Mouse (Mus musculus): ENCODE data around the gene Neurl4.
"Not testable (repeated sequence)": the region's sequence is repeated elsewhere in the genome, so short reads cannot be mapped to it uniquely, and the experiment has no call there.

The Neurl4 gene

DNA sequence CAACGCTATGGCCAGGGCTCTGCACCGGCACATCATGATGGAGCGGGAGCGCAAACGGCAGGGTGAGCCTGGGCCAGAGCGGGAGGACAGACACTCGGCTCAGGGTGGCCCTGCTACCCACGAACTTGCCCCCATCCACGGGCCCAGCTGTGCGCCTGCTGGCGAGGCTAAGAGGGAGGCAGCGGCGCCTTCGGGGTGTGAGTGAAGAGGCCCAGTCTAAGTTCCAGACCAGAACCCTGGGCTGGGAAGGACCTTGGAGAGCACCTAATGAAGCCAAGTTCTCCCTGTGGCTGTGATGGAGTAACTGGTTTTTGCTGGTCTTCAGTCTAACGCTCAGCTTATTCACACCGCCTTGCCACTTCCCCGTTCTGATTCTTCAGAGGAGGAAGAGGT lies 13.5 kb downstream of the Neurl4 start:
- CTCF ChIA-PET = interaction anchor here in 2 of 4 experiments (0.5 to 1.5 kb wide), 3 partner anchors 20 to 366 kb away, joined by 3 to 6 read pairs (median 3); partner anchors contain the start of gene Senp3 (in 1 of the 2)

DNA sequence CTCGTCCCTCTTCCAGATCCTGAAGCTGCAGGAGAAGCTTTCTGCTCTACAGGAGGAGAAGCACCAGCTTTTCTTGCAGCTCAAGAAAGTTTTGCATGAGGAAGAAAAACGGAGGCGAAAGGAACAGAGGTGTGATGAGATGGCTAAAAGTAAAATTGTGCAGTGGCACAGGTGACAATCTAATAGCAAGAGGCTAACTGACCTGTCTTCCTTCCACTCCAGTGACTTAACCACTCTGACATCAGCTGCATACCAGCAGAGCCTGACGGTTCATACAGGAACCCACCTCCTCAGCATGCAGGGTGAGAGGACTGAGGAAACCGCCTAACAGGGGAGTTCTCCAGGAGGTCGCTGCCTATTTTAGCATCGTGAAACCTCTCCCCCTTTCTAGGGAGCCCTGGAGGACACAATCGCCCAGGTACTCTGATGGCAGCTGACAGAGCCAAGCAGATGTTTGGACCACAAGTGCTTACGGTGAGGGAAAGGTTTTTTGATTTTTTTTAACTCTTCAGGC lies 14.1 kb downstream of the Neurl4 start:
- CTCF ChIA-PET = interaction anchor here in 2 of 4 experiments (0.6 to 1.5 kb wide), 4 partner anchors 15 to 233 kb away, joined by 3 to 6 read pairs (median 4); partner anchors contain the start of gene Senp3 (in 1 of the 2)
- POLR2A ChIA-PET = interaction anchor here (0.6 to 19.9 kb wide), 49 partner anchors 4 to 335 kb away, joined by 3 to 353 read pairs (median 4); partner anchors contain the start of genes 2810408A11Rik (in 2 of the 4), Neurl4 (in 2 of the 4), Acap1 (in 1 of the 4) and Cd68 (in 1 of the 4)

More for the DNA sequence above, 13.5 kb downstream of the Neurl4 start:
- POLR2A ChIA-PET = interaction anchor here (0.6 to 19.9 kb wide), 50 partner anchors 5 to 518 kb away, joined by 3 to 353 read pairs (median 4); partner anchors contain the start of genes 2810408A11Rik (in 2 of the 4), Neurl4 (in 2 of the 4), Slc2a4 (in 2 of the 4) and Acadvl (in 1 of the 4)

DNA sequence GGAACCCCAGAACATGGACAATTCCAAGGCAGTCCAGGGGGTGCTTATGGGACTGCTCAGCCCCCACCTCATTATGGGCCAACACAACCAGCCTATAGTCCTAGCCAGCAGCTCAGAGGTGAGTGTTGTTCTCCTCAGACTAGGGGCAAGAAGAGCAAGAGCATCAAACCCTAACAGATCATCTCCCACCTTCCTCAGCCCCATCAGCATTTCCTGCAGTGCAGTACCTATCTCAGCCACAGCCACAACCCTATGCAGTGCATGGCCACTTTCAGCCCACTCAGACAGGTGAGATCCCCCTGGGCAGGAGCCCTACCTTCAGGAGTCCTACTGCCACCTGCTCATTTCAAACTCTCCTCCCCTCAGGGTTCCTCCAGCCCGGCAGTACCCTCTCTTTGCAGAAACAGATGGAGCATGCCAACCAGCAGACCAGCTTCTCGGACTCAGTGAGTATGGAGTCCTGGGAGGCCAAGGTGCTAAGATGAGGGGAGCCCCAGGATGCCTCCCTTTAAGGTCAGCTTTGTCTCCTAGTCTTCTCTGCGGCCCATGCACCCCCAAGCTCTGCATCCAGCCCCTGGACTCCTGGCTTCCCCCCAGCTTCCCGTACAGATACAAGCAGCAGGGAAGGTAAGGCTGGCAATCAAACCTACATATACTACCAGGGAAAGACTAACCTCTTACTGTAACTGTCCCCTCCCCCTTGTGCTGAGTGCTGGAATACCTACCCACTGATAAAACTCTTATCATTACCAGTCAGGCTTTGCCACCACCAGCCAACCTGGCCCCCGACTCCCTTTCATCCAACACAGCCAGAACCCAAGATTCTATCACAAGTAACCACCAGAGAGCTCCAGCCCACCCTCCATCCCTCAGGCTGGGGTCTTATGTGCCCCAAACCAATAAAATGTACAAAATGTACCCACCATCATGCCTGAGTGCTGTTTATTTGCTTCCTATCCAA lies 15.1 kb downstream of the Neurl4 start:
- CTCF ChIA-PET = interaction anchor here in 2 of 4 experiments (0.6 to 1.5 kb wide), 4 partner anchors 16 to 196 kb away, joined by 3 to 6 read pairs (median 4); no protein-coding TSS in a partner anchor
- POLR2A ChIA-PET = interaction anchor here (0.6 to 19.9 kb wide), 34 partner anchors 3 to 376 kb away, joined by 3 to 353 read pairs (median 4); partner anchors contain the start of genes 2810408A11Rik (in 2 of the 4), Neurl4 (in 2 of the 4), Acap1 (in 1 of the 4) and Cd68 (in 1 of the 4)

DNA sequence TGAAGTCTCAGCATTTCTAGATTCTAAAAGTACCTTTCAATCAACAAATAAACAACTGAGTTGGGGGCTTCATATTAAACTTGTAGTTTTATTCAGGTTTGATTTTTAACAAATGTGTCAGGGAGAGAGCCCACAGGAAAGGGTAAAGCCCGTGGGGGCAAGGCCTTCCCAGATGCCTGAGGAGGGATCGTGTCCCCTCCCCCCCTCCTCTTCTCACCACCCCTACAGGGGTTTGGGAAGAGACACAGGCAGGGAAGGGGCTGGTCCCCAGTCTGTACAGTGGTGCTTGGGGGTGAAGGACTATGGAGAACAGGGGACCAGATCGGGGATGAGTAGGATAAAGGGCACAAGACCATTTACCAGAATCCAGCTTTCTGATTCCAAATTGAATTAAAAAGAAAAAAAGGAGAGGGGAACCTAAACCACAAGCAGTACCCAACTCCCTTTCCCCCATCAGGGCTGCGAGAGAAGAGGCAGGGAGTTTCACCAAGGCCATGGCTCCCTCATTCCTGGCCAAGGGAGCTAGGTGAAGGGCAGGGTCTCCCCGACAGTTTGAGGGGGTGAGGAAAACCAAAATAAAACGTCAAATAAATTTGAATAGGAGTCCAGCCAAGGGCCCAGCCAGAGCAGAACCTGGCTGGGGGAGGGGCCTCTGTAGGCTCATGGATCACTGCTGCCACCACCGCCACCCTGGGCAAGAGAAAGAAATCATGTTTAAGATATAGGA lies 15.9 kb downstream of the Neurl4 start:
- POLR2A ChIA-PET = interaction anchor here (0.6 to 19.9 kb wide), 14 partner anchors 3 to 263 kb away, joined by 3 to 353 read pairs (median 4); partner anchors contain the start of genes 2810408A11Rik (in 2 of the 4), Neurl4 (in 2 of the 4), Eif5a (in 1 of the 4) and Gabarap (in 1 of the 4)
- CTCF ChIA-PET = not testable (repeated sequence)

DNA sequence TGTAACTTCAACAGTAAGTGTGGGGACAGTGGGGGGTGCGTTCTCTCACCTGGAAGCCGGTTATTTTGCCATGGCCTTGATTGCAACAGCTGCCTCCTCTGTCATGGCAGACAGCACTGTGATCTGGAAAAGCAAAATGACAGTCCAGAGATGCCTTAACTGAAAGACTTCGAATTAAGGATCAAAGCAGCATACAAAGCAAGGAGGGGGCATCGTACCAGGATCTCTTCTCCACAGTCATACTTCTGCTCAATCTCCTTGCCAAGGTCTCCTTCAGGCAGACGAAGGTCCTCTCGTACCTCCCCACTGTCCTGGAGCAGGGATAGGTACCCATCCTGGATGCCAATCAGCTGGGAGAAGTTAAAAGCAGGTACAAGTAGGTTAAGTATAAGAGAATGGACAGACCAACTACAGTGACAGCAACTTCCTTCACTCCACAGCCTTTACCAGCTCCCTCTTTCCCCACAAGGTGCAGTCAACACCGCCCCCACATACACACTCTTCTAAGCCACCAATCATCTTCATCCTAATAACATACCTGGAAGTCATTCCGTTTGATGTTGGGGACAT lies 16.6 kb downstream of the Neurl4 start:
- CTCF ChIA-PET = no interaction called here
- POLR2A ChIA-PET = interaction anchor here in 3 of 4 experiments (0.5 to 14.2 kb wide), 7 partner anchors 11 to 608 kb away, joined by 3 to 353 read pairs (median 4); partner anchors contain the start of genes 2810408A11Rik (in 2 of the 3), Neurl4 (in 2 of the 3), Gabarap (in 1 of the 3) and Gps2 (in 1 of the 3)

DNA sequence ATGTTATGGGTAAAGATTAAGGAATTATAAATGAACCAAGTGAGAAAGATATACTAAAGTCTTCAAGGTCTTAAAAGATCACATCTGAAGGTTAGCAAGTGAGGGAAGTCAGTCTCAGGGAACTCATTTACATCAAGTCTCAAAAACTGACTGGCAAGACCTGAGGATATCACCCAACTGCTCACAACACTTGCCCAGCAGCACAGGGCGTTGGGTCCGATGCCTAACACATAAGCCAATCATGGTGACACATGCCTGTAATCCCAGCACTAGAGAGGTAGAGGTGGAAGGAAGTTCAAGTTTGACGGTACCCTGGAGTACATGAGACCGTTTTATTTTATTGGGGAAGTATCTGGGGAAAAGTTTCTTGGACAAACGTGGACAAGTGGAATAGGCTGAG lies 17.2 kb downstream of the Neurl4 start:
- ChIA-PET CTCF (no interaction called here), POLR2A (interaction anchor here in 2 of 4 experiments (0.5 to 14.2 kb wide), 6 partner anchors 11 to 607 kb away, joined by 3 to 353 read pairs (median 68); partner anchors contain the start of genes 2810408A11Rik (in 2 of the 2), Neurl4 (in 2 of the 2), Gps2 (in 1 of the 2) and Phf23 (in 1 of the 2))

DNA sequence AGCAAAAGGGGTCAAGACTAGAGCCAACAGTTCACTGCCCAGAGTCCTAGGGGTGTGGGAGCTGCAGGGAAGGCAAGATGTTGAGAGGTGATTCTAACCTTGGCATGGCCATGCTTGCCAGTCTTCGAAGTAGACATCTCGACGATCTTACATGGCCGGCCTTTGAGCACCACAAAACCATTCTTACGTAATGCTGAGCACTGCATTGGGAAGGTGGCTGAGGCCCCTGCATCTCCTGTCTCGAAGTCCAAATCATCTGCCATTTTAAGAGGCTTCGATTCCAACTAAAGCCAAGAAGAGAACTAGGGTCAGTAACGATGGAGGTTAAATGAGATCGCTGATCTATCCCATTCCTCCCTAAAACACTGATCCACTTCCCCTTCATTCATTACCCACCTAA lies 18.2 kb downstream of the Neurl4 start:
- POLR2A ChIA-PET = interaction anchor here (0.6 to 14.2 kb wide), 44 partner anchors 8 to 339 kb away, joined by 3 to 353 read pairs (median 12); partner anchors contain the start of genes 2810408A11Rik (in 3 of the 4), Neurl4 (in 3 of the 4), Ybx2 (in 3 of the 4) and Dvl2 (in 2 of the 4)
- CTCF ChIA-PET = interaction anchor here in 1 of 4 experiments (0.6 to 1.0 kb wide), 2 partner anchors 15 to 289 kb away, joined by 3 to 4 read pairs; no protein-coding TSS in a partner anchor

DNA sequence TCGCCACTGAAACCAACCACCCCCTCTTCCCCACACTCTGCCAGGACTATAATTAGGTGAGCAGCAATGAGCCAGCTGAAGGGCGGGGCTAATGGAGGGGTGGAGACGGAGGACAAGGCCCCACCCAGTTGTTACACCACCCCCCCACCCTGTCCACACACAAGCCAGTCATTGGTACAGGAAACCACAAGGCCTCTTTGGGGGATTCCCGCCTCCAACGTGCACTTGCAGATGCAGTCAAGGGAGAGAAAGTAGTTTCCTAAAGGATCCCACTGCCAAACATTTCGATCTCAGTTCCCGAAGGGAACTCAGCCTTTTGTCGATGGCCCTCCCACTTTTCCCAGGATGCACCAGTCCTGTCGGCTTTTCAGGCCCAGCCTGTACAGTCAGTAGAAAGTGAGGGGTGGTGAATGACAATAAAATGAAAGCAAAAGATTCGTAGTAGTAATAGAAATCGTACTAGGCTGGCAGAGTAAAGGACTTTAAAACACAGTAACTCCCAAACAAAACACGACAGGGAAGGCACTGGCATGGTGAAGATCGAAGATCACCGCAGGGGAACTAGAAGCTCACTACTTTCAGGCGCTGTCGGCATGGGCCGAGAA lies 18.9 kb downstream of the Neurl4 start:
- ChIA-PET POLR2A (interaction anchor here (0.6 to 14.2 kb wide), 90 partner anchors 9 to 749 kb away, joined by 3 to 353 read pairs (median 6); partner anchors contain the start of genes Ybx2 (in 4 of the 4), 2810408A11Rik (in 3 of the 4), Neurl4 (in 3 of the 4) and Nlgn2 (in 3 of the 4)), CTCF (interaction anchor here in 3 of 4 experiments (0.6 to 5.3 kb wide), 6 partner anchors 14 to 289 kb away, joined by 3 to 40 read pairs (median 6); partner anchors contain the start of genes Slc2a4 (in 2 of the 3), Tmem95 (in 1 of the 3) and Ybx2 (in 1 of the 3))

DNA sequence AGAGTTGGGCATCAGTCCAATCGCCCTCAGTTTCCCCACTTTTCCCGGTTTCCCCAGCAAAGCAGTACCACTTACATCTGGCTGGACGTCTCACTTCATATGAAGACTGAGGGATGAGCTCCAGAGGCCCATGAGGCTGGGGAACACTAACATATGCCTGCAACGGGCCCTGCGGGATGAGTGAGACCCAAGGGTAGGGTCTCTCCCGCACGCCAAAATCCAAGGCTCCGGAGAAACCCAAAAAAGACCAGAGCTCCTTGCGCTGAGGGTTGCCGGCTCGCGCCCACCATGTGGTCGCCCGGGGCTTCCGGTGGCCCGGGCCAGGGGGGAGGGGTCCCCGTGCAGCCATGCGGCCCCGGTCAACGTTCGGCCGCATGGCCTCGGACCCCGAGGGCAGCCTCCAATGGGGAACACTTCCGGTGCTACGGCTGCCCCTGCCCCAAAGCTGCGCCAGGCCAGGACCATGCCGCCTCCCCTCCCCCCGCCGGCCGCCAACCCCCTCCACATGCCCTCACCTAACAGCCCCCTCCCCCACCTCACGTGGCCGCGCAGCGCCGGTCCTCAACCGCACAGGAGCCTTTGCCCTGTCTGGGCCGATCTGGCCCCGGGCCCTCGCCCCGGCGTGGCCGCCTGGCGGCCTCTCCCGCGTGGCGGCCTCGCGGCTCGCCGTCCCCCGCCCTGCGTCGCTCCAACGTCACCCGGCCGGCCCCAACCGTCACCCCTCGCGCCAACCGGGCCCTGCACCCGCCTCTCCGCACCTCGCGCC lies 19.6 kb downstream of the Neurl4 start:
- ChIA-PET POLR2A (interaction anchor here (0.6 to 14.2 kb wide), 162 partner anchors 8 to 853 kb away, joined by 3 to 353 read pairs (median 6); partner anchors contain the start of genes Nlgn2 (in 4 of the 4), Tmem256 (in 4 of the 4), Ybx2 (in 4 of the 4) and 2810408A11Rik (in 3 of the 4)), CTCF (interaction anchor here (0.5 to 5.3 kb wide), 18 partner anchors 12 to 709 kb away, joined by 3 to 40 read pairs (median 4); partner anchors contain the start of genes Slc2a4 (in 2 of the 4), Ybx2 (in 2 of the 4), Acadvl (in 1 of the 4) and Tmem95 (in 1 of the 4))

DNA sequence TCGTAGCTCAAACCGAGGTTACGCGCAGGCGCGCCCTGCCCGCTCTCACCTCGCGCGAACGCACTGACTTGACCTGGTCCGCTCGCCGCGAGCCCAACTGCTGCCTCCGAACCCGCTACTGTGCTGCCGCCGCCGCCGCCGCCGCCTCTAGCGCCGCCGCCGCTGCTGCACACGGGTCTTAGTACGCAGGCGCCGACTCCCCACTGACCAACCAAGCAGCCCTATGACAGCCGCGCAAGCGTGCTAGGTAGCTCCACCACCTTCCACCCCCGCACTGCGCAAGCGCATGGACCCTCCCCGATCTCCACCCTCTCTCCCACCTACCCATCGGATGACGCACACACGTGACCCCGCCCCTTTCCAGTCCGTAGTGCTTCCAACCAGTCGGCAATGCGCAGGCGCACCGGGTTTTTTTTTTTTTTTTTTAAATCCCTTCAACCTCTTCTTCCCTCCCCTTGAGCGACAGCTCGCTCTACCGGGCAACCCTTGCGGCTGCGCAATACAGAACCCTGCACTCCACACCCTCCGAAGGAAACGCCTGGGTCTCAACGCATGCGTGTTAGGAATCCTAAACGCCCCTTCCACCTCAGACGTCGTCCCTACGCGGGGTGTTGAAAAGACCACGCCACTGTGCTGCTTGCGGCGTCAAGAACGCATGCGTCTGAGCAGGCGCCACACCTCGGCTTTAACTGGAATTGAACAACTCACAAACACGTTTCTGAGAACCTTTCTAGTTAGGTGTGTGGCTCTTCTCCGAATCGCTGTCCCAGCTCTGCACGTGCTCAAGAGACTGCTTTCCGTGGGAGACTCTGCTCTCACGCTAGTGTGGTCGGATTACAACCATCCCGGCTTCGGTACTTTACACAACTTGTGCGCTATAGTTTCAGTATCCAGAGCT lies 20.5 kb downstream of the Neurl4 start, which contains the start of gene Eif5a:
Eif5a (minus strand) TSS at position 845 of the 898 bp plus-strand sequence.
- POLR2A ChIA-PET = interaction anchor here (0.5 to 14.2 kb wide), 198 partner anchors 8 to 857 kb away, joined by 3 to 353 read pairs (median 5); partner anchors contain the start of genes Nlgn2 (in 4 of the 4), Tmem256 (in 4 of the 4), Ybx2 (in 4 of the 4) and 2810408A11Rik (in 3 of the 4)
- CTCF ChIA-PET = interaction anchor here (0.6 to 5.3 kb wide), 31 partner anchors 11 to 1848 kb away, joined by 3 to 40 read pairs (median 3); partner anchors contain the start of genes Slc2a4 (in 2 of the 4), Tmem95 (in 2 of the 4), Ybx2 (in 2 of the 4) and Acadvl (in 1 of the 4)

DNA sequence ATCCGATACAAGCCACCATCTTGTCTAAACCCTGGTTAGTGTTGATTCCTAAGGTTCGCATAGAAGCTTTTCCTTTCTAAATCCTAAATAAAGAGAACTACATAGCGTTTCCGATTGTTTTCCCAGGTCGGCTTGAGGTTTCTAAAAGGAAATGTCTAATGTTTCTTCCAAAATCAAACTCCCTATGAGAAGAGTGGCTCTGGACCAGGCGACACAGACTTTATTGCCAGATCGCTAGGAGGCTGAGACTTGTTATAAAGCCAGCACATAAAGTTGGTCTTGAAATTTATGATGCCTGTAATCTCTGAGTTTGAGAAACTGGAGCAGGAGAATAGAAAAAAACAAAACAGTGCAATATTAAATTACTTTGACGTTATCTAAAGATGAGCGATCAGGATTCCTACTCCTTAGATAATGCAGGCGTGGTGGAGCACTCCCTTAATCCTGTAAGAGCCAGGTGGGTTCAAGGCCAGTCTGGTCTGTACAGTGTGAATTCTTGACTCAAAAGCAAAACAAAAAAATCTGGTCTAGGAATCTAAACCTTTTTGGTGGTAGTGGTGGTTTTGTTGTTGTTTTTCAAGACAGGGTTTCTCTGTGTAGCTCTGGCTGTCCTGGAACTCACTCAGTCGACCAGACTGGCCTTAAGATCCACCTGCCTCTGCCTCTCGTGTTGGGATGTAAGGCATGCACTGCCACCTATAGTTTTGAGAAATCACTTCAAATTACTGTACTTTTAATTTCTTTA lies 21.3 kb downstream of the Neurl4 start:
- CTCF ChIA-PET = interaction anchor here (0.6 to 5.3 kb wide), 18 partner anchors 12 to 1848 kb away, joined by 3 to 40 read pairs (median 4); partner anchors contain the start of genes Slc2a4 (in 2 of the 4), Ybx2 (in 2 of the 4), Kctd11 (in 1 of the 4) and Tmem95 (in 1 of the 4)
- POLR2A ChIA-PET = interaction anchor here (0.6 to 14.2 kb wide), 124 partner anchors 9 to 849 kb away, joined by 3 to 353 read pairs (median 7); partner anchors contain the start of genes Ybx2 (in 4 of the 4), 2810408A11Rik (in 3 of the 4), Ctdnep1 (in 3 of the 4) and Dvl2 (in 3 of the 4)

DNA sequence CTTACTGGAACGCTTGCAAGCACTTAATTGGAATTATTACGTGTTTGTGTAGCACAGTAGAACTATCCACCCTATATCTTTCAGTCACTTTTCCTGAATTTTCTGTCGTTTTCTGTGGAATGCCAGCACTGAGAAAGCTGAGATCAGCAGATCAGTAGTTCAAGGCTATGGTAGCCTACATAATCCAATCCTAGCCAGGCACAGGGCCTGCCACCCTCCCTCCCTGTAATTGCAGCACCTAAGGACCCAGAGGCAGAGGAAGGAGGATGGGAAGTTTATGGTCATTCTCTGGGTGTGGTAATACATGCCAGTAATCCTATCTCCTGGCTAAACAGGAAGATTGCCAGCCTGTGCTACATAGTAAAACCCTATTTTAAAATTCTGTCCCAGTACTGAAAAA lies 21.9 kb downstream of the Neurl4 start:
- ChIA-PET CTCF (interaction anchor here in 3 of 4 experiments (0.7 to 5.3 kb wide), 6 partner anchors 11 to 191 kb away, joined by 5 to 40 read pairs (median 6); partner anchors contain the start of genes Slc2a4 (in 1 of the 3), Tmem95 (in 1 of the 3) and Ybx2 (in 1 of the 3)), POLR2A (interaction anchor here in 3 of 4 experiments (1.2 to 14.2 kb wide), 17 partner anchors 13 to 200 kb away, joined by 3 to 353 read pairs (median 18); partner anchors contain the start of genes Slc2a4 (in 3 of the 3), 2810408A11Rik (in 2 of the 3), Neurl4 (in 2 of the 3) and Tmem95 (in 2 of the 3))

DNA sequence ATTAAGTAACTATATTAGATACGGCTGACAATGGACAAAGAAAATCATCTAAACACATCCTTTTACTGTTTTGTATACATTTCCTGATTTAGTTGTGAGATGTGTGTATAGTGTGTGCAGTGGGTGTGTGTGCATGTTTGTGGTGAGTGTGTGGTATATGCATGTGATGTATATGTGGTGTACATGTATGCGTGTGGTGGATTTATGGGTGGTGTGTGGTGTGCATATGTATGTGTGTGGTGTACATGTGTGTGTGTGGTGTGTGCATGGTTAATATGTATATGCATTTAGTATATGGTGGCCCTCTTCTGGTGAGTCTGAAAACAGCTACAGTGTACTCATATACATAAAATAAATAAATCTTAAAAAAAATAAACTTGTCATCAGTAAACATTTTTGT lies 26.6 kb downstream of the Neurl4 start:
- CTCF ChIA-PET = interaction anchor here in 3 of 4 experiments (0.6 to 1.1 kb wide), 5 partner anchors 21 to 583 kb away, joined by 3 to 6 read pairs (median 3); partner anchors contain the start of gene Slc2a4 (in 2 of the 3)
- POLR2A ChIA-PET = interaction anchor here in 2 of 4 experiments (0.6 to 1.8 kb wide), 4 partner anchors 12 to 94 kb away, joined by 3 to 9 read pairs (median 4); no protein-coding TSS in a partner anchor

All from embryonic stem cell, embryonic (primary cell).